Mouse (Mus musculus) gastrocnemius, adult 18-20 months (tissue): Measurements from ENCODE around the gene Gabrb3. TPM values are rescaled to one million over a fixed set of nuclear protein-coding genes. Genes with fewer than 3 reads are reported as not detected.
A peak's percentile ranks its signal among the peaks of the same experiment; 100 is the strongest.

Source experiments
- DNase-seq: peaks from one replicate; pipeline ENCODE4 v3.0.0; 2021; ENCODE audit warnings: low spot score
- total RNA-seq, 2 experiments: library from RNA; stranded (reverse); gene quantifications; 2 replicates each; pipeline ENCODE4 v1.2.3; 2021

Gene Gabrb3
- total RNA-seq, 2 experiments from 2014 or later = not detected

- no peak for DNase-seq
Observed at GRCm38 (mm10) chr7:57529954-57530353, 110.5 kb downstream of the Gabrb3 start.

- no peak for DNase-seq
Observed at GRCm38 (mm10) chr7:57532676-57533075, 113.2 kb downstream of the Gabrb3 start.

- DNase-seq = no peak
Observed at GRCm38 (mm10) chr7:57538565-57538964, 119.1 kb downstream of the Gabrb3 start.

GRCm38 (mm10) chr7:57560732-57561436 is 141.4 kb downstream of the Gabrb3 start:
- DNase-seq = no peak

GRCm38 (mm10) chr7:57564403-57564802 is 144.9 kb downstream of the Gabrb3 start:
- no peak for DNase-seq

- DNase-seq = no peak
Observed at GRCm38 (mm10) chr7:57590451-57591248, 171.2 kb downstream of the Gabrb3 start.

- DNase-seq = no peak
Observed at GRCm38 (mm10) chr7:57591249-57591577, 171.7 kb downstream of the Gabrb3 start.

- DNase-seq = no peak
Observed at GRCm38 (mm10) chr7:57591578-57592431, 172.3 kb downstream of the Gabrb3 start.

GRCm38 (mm10) chr7:57597341-57597740 is 177.8 kb downstream of the Gabrb3 start:
- DNase-seq = no peak

GRCm38 (mm10) chr7:57618697-57619096 is 199.2 kb downstream of the Gabrb3 start:
- DNase-seq = no peak

- DNase-seq = no peak
Observed at GRCm38 (mm10) chr7:57620036-57620435, 200.5 kb downstream of the Gabrb3 start.

- no peak for DNase-seq
Observed at GRCm38 (mm10) chr7:57623718-57624117, 204.2 kb downstream of the Gabrb3 start.

GRCm38 (mm10) chr7:57635026-57635425 is 215.5 kb downstream of the Gabrb3 start:
- DNase-seq = no peak

- DNase-seq = no peak
Observed at GRCm38 (mm10) chr7:57635687-57636086, 216.2 kb downstream of the Gabrb3 start.

GRCm38 (mm10) chr7:57640796-57641195 is 221.3 kb downstream of the Gabrb3 start:
- DNase-seq = no peak

- DNase-seq = no peak
Observed at GRCm38 (mm10) chr7:57647345-57647744, 227.9 kb downstream of the Gabrb3 start.

GRCm38 (mm10) chr7:57648136-57648755 is 228.8 kb downstream of the Gabrb3 start:
- no peak for DNase-seq

GRCm38 (mm10) chr7:57677352-57677751 is 257.9 kb downstream of the Gabrb3 start:
- DNase-seq = no peak

GRCm38 (mm10) chr7:57689836-57690235 is 270.3 kb downstream of the Gabrb3 start:
- no peak for DNase-seq

- no peak for DNase-seq
Observed at GRCm38 (mm10) chr7:57700370-57700769, 280.9 kb downstream of the Gabrb3 start.

GRCm38 (mm10) chr7:57701046-57701445 is 281.6 kb downstream of the Gabrb3 start:
- no peak for DNase-seq

GRCm38 (mm10) chr7:57703580-57703979 is 284.1 kb downstream of the Gabrb3 start:
- DNase-seq = peak; percentile 6
